Comparison of ENCODE assay signal across 11 mouse cellular contexts in the genomic region with DNA sequence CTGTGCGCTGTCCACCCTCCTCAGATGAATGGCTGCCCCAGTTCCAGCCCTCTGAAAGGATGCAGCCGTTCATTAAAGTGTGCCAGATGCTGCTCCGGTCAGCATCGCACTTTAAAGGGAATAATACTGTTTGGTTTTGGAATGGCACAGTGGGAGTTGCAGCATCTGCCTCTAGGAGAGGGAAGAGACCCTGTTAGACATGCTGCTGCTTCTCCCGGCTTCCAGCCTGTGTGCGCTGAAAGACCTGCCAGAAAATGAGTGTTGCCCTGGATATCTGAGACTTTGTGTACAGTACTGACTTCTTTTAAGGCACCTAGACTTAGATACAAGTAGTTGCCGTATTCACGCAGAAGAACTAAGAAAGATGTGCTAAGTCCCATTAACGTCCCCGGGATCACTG.
DNase-seq lines count a peak whose midpoint lies in the region; ATAC-seq lines count a peak whose summit lies in the region.
"Had no signal": no experiment of that assay in that cellular context is flagged by ENCODE, and none has a peak within 500 bp of the region (broad histone marks: within the 10 kb centered on the region; RNA-seq: fewer than 3 reads in every experiment).

No protein-coding gene starts in this region.

- H3K4me3 ChIP-seq in embryonic facial prominence, embryonic 12.5 days, result no peak overlapping the region
- H3K4me3 ChIP-seq in hindbrain, embryonic 16.5 days (ENCODE audit: low read length), result no peak overlapping the region
- no peak overlapping the region for H3K4me3 ChIP-seq in neural tube, embryonic 11.5 days (ENCODE audit: low read depth, low read length)

- H3K9me3 ChIP-seq in embryonic facial prominence, embryonic 12.5 days, result 0 out of 2 replicates have a peak, but pooled peaks cover 4% of the 10 kb centered on the region
- no peaks in the 10 kb centered on the region for H3K9me3 ChIP-seq in hindbrain, embryonic 16.5 days (ENCODE audit: control insufficient read depth, low read length)
- no peaks in the 10 kb centered on the region for H3K9me3 ChIP-seq in neural tube, embryonic 11.5 days (ENCODE audit: control insufficient read depth, low read length)

- no peak overlapping the region for H3K9ac ChIP-seq in embryonic facial prominence, embryonic 12.5 days
- H3K9ac ChIP-seq in hindbrain, embryonic 16.5 days (ENCODE audit: low read depth, low read length), result no peak overlapping the region
- H3K9ac ChIP-seq in neural tube, embryonic 11.5 days (ENCODE audit: low read length), result peak overlapping the region; percentile 40

- peak overlapping the region; percentile 80 for H3K27ac ChIP-seq in embryonic facial prominence, embryonic 12.5 days
- peak overlapping the region; percentile 66; the same call in 1 of the 2 replicates for H3K27ac ChIP-seq in hindbrain, embryonic 16.5 days (ENCODE audit: low read depth, low read length)
- H3K27ac ChIP-seq in neural tube, embryonic 11.5 days (ENCODE audit: low read depth, low read length), result peak overlapping the region; percentile 67

- no peaks in the 10 kb centered on the region for H3K27me3 ChIP-seq in embryonic facial prominence, embryonic 12.5 days
- H3K27me3 ChIP-seq in hindbrain, embryonic 16.5 days (replicated peaks; ENCODE audit: control insufficient read depth, insufficient read depth, low read length), result no peaks in the 10 kb centered on the region
- no peaks in the 10 kb centered on the region for H3K27me3 ChIP-seq in neural tube, embryonic 11.5 days (ENCODE audit: control insufficient read depth, insufficient read depth, low read length)
- H3K27me3 ChIP-seq: Patski had no signal

- peak; percentile 31 for DNase-seq in brain, adult 2 months (ENCODE audit: low read depth, low spot score)
- peak; percentile 54 for DNase-seq in neural tube, embryonic 11.5 days (ENCODE audit: low spot score)
- no peak for DNase-seq in ovary, postnatal 10 days (ENCODE audit: low spot score)
- DNase-seq: cerebellum, adult 9-10 months; gastrocnemius, postnatal 14 days; heart, postnatal 4 days had no signal

- peaks cover 7% of the 10 kb centered on the region for H3K36me3 ChIP-seq in embryonic facial prominence, embryonic 12.5 days
- no peaks in the 10 kb centered on the region for H3K36me3 ChIP-seq in hindbrain, embryonic 16.5 days (ENCODE audit: control insufficient read depth, insufficient read depth, low read length)
- H3K36me3 ChIP-seq in neural tube, embryonic 11.5 days (ENCODE audit: control insufficient read depth, insufficient read depth, low read length), result no peaks in the 10 kb centered on the region

- peaks cover 38% of the 10 kb centered on the region for H3K4me1 ChIP-seq in embryonic facial prominence, embryonic 12.5 days
- peaks cover 37% of the 10 kb centered on the region for H3K4me1 ChIP-seq in hindbrain, embryonic 16.5 days (ENCODE audit: control insufficient read depth, insufficient read depth, low read depth, low read length)
- peaks cover 54% of the 10 kb centered on the region for H3K4me1 ChIP-seq in neural tube, embryonic 11.5 days (ENCODE audit: control insufficient read depth, insufficient read depth, low read length)

- H3K4me2 ChIP-seq in embryonic facial prominence, embryonic 12.5 days (replicated peaks), result peak overlapping the region; percentile 19; the same call in 1 of the 2 replicates
- H3K4me2 ChIP-seq in hindbrain, embryonic 16.5 days (ENCODE audit: low read length), result peak overlapping the region; percentile 42
- H3K4me2 ChIP-seq in neural tube, embryonic 11.5 days (ENCODE audit: low read depth), result peak overlapping the region; percentile 32

- no peak for ATAC-seq in embryonic facial prominence, embryonic 12.5 days (ENCODE audit: insufficient number of reproducible peaks, insufficient read depth, low FRiP score, low TSS enrichment)
- no peak for ATAC-seq in hindbrain, embryonic 16.5 days
- no peak for ATAC-seq in neural tube, embryonic 11.5 days (ENCODE audit: insufficient read depth, low FRiP score, low TSS enrichment)
- ATAC-seq in megakaryocyte progenitor cell, adult 5-6 weeks (replicated peaks; ENCODE audit: poor library complexity), result no peak
- ATAC-seq in cerebellum, adult (ENCODE audit: insufficient number of reproducible peaks, low FRiP score, low TSS enrichment), result no peak
- ATAC-seq: Patski had no signal

- WGBS in embryonic facial prominence, embryonic 12.5 days, result 42% methylated on average over 10 of the region's 10 CpGs
- 20% methylated on average over 10 of the region's 10 CpGs for WGBS in hindbrain, embryonic 16.5 days
- 37% methylated on average over 10 of the region's 10 CpGs for WGBS in neural tube, embryonic 11.5 days
